Mouse (Mus musculus): ENCODE measurements at regions not wholly inside any gene's neighbourhood (a gene's known extent, or its start where the extent isn't known, plus 50 kb on each side); places are given as distances from the start of the nearest gene placed in this dataset.

DNA sequence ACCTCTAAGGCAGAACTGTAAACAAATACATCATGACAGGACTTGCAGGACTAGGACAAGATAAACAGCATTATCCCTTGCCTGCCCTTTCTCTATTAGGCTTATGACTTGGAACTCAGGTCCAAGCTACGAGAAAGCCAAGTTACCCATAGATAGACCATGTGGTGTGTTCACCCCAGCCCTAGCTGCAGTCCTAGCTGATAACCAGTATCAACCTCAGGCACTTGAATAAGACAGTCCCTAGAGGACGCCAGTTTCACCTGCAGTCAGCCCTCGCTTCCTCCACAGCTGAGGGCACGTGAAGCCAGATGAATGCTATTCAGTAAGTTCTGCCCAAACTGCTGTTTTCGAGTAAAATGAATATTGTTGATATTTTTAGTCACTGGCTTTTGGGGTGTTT lies 239.5 kb downstream of the Insig2 start:
- WGBS, result 75% methylated on average over 5 of the region's 5 CpGs
- peaks cover 27% of the 10 kb centered on the region for H3K27me3 ChIP-seq (ENCODE audit: insufficient read depth, poor library complexity, severe bottlenecking)
- H3K36me3 ChIP-seq, result no peaks in the 10 kb centered on the region
- no peak overlapping the region for H3K27ac ChIP-seq
- H3K4me3 ChIP-seq, result no peak overlapping the region
- no peaks in the 10 kb centered on the region for H3K9me3 ChIP-seq
- no peak for DNase-seq (ENCODE audit: low spot score)
- H3K4me1 ChIP-seq (replicated peaks), result peaks cover 15% of the 10 kb centered on the region

GRCm38 (mm10) chr1:121096551-121097550 lies 235.5 kb downstream of the Insig2 start:
- Histone ChIP-seq H3K9me3 (no peaks in the 10 kb centered on the region), H3K36me3 (no peaks in the 10 kb centered on the region), H3K27me3 (ENCODE audit: insufficient read depth, poor library complexity, severe bottlenecking) (peaks cover 43% of the 10 kb centered on the region), H3K4me1 (replicated peaks) (peaks cover 15% of the 10 kb centered on the region), H3K4me3 (peak overlapping the region; percentile 46), H3K27ac (peak overlapping the region; percentile 40; the same call in 1 of the 2 replicates)
- DNase-seq (ENCODE audit: low spot score), result peak; percentile 40
- WGBS, result 7% methylated on average over 28 of the region's 28 CpGs

- H3K36me3 ChIP-seq, result no peaks in the 10 kb centered on the region
- 46% methylated on average over 4 of the region's 4 CpGs for WGBS
Measured at GRCm38 (mm10) chr1:121111776-121112344, 220.5 kb downstream of the Insig2 start.

GRCm38 (mm10) chr1:121112464-121112863 lies 219.9 kb downstream of the Insig2 start:
- no peaks in the 10 kb centered on the region for H3K27me3 ChIP-seq (ENCODE audit: insufficient read depth, poor library complexity, severe bottlenecking)
- 54% methylated on average over 1 of the region's 1 CpGs for WGBS
- no peaks in the 10 kb centered on the region for H3K36me3 ChIP-seq

More at GRCm38 (mm10) chr1:121111776-121112344, 220.5 kb downstream of the Insig2 start:
- Histone ChIP-seq H3K4me1 (replicated peaks) (peaks cover 17% of the 10 kb centered on the region), H3K9me3 (no peaks in the 10 kb centered on the region), H3K27me3 (ENCODE audit: insufficient read depth, poor library complexity, severe bottlenecking) (no peaks in the 10 kb centered on the region), H3K4me3 (no peak overlapping the region), H3K27ac (no peak overlapping the region; the same call in 1 of the 2 replicates)
- no peak for DNase-seq (ENCODE audit: low spot score)

GRCm38 (mm10) chr1:121116626-121117025 lies 215.8 kb downstream of the Insig2 start:
- DNase-seq (ENCODE audit: low spot score), result no peak
- 87% methylated on average over 5 of the region's 5 CpGs for WGBS
- Histone ChIP-seq H3K27me3 (ENCODE audit: insufficient read depth, poor library complexity, severe bottlenecking) (no peaks in the 10 kb centered on the region), H3K27ac (no peak overlapping the region), H3K4me1 (replicated peaks) (peaks cover 13% of the 10 kb centered on the region), H3K4me3 (no peak overlapping the region), H3K9me3 (no peaks in the 10 kb centered on the region), H3K36me3 (no peaks in the 10 kb centered on the region)

More at GRCm38 (mm10) chr1:121112464-121112863, 219.9 kb downstream of the Insig2 start:
- peaks cover 17% of the 10 kb centered on the region for H3K4me1 ChIP-seq (replicated peaks)
- H3K27ac ChIP-seq, result no peak overlapping the region
- DNase-seq (ENCODE audit: low spot score), result no peak
- H3K9me3 ChIP-seq, result no peaks in the 10 kb centered on the region
- no peak overlapping the region for H3K4me3 ChIP-seq

DNA sequence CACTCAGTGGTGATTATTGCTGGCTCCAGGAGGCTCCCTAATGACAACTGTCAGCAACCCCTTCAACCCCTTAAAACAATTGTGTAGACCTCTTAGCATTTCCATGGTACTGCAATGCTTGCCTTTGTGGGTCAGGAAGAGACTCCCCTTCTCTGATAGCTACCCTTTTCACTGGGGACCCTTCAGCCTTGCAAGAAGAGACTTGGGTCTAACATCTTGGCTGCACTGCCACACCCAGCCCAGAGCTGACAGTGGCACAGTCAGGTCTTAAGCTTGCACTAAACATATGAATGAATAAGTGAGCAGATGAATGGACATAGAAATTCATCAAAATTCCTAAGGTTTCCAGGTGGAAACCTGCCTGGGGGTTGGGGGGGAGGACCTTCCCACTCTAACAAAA lies 209.0 kb downstream of the Insig2 start:
- no peak overlapping the region for H3K4me3 ChIP-seq
- H3K36me3 ChIP-seq, result no peaks in the 10 kb centered on the region
- no peak overlapping the region for H3K27ac ChIP-seq
- no peaks in the 10 kb centered on the region for H3K9me3 ChIP-seq
- no peak for DNase-seq (ENCODE audit: low spot score)
- H3K4me1 ChIP-seq (replicated peaks), result 0 out of 2 replicates have a peak, but pooled peaks cover 3% of the 10 kb centered on the region
- H3K27me3 ChIP-seq (ENCODE audit: insufficient read depth, poor library complexity, severe bottlenecking), result no peaks in the 10 kb centered on the region

DNA sequence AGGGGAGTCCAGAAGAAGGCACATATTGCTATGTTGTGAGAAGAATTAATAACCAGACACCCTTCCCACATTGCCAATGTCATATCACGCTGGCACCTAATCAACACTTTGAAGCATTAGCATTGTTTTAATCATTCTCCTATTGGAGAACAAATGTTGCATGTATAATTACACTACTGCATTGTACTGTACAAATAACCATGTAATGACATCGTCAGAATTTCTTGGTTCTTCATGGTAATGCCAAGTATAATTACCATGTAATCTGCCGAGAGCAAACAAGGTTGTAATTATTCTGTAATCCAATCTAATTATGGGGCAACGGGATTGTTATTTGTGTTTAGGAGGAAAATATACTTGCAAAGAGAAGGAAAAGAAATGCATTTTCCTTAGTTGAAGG lies 196.1 kb downstream of the Insig2 start:
- 89% methylated on average over 4 of the region's 4 CpGs for WGBS
- H3K4me3 ChIP-seq, result no peak overlapping the region
- H3K9me3 ChIP-seq, result no peaks in the 10 kb centered on the region
- no peak for DNase-seq (ENCODE audit: low spot score)
- no peak overlapping the region for H3K27ac ChIP-seq
- H3K4me1 ChIP-seq (replicated peaks), result no peaks in the 10 kb centered on the region
- H3K36me3 ChIP-seq, result no peaks in the 10 kb centered on the region
- H3K27me3 ChIP-seq (ENCODE audit: insufficient read depth, poor library complexity, severe bottlenecking), result no peaks in the 10 kb centered on the region

DNA sequence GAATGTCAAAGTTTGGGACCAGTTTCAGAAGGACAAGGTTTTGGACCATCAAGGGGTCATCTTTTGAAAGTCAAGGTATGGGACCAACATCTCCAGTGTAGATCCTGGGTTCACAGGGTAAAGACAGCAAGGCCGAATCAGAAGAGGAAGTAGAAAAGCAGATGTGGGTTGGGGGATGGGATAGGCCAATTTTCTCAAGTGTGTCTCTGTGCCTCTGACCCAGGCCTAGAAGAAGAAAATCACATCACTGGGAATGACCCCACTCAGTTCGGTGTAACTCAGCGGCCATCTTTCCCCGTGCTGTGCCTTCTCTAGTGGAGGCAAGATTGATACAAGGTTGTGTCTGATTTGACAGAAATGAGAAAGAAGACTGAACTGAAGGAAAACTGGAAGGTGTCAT lies 195.5 kb downstream of the Insig2 start:
- no peak overlapping the region for H3K4me3 ChIP-seq
- DNase-seq (ENCODE audit: low spot score), result no peak
- H3K27me3 ChIP-seq (ENCODE audit: insufficient read depth, poor library complexity, severe bottlenecking), result no peaks in the 10 kb centered on the region
- 95% methylated on average over 4 of the region's 4 CpGs for WGBS
- no peaks in the 10 kb centered on the region for H3K36me3 ChIP-seq
- no peak overlapping the region for H3K27ac ChIP-seq
- no peaks in the 10 kb centered on the region for H3K9me3 ChIP-seq
- no peaks in the 10 kb centered on the region for H3K4me1 ChIP-seq (replicated peaks)

DNA sequence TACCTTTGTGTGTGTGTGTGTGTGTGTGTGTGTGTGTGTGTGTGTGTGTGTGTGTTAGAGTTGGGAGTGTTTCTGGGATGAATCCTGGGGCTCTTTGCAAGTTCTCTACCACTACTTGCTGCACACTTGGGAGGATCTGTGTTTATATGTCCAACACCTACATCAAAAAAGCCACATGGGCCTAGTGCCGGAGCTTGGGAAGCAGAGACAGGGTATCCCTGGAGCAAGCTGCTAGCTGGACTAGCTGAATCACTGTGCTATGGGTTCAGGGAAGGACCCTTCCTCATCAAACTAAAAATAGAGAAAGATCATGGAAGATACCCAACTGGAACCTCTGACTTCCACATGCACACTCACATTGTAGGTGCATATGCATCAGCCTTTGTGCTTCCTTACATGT lies 187.4 kb downstream of the Insig2 start:
- H3K27me3 ChIP-seq (ENCODE audit: insufficient read depth, poor library complexity, severe bottlenecking), result no peaks in the 10 kb centered on the region
- no peaks in the 10 kb centered on the region for H3K36me3 ChIP-seq
- WGBS, result 93% methylated on average over 1 of the region's 1 CpGs
- H3K9me3 ChIP-seq, result no peaks in the 10 kb centered on the region
- no peak for DNase-seq (ENCODE audit: low spot score)
- H3K27ac ChIP-seq, result no peak overlapping the region
- H3K4me3 ChIP-seq, result no peak overlapping the region
- H3K4me1 ChIP-seq (replicated peaks), result no peaks in the 10 kb centered on the region

- no peak for DNase-seq (ENCODE audit: low spot score)
- no peaks in the 10 kb centered on the region for H3K9me3 ChIP-seq
- H3K36me3 ChIP-seq, result no peaks in the 10 kb centered on the region
- 83% methylated on average over 5 of the region's 5 CpGs for WGBS
- no peak overlapping the region for H3K4me3 ChIP-seq
- peaks cover 4% of the 10 kb centered on the region; the same call in 1 of the 2 replicates for H3K4me1 ChIP-seq (replicated peaks)
- H3K27me3 ChIP-seq (ENCODE audit: insufficient read depth, poor library complexity, severe bottlenecking), result peaks cover 53% of the 10 kb centered on the region
- H3K27ac ChIP-seq, result no peak overlapping the region
Measured at GRCm38 (mm10) chr1:121153476-121153875, 178.9 kb downstream of the Insig2 start.

DNA sequence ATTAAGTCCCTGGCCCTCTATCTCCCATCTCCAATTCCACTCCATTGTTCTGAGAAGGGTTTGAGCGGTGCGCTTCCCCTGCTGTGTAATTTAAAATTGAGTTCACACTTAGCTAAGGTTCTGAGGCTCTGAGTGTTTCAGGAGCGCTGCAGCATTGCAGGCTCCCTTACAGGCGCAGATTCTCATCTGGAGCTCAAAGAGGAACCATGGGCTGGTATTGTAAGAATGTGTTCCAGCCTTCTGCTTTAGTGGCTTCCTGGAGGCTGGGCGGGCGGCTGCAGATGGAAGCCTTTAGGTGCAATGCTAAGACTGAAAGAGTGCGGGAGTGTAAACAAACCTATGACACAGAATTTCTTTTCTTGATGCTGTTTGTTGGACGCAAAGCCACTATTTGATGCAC lies 177.8 kb downstream of the Insig2 start:
- DNase-seq (ENCODE audit: low spot score), result peak; percentile 3
- WGBS, result 30% methylated on average over 8 of the region's 8 CpGs

DNA sequence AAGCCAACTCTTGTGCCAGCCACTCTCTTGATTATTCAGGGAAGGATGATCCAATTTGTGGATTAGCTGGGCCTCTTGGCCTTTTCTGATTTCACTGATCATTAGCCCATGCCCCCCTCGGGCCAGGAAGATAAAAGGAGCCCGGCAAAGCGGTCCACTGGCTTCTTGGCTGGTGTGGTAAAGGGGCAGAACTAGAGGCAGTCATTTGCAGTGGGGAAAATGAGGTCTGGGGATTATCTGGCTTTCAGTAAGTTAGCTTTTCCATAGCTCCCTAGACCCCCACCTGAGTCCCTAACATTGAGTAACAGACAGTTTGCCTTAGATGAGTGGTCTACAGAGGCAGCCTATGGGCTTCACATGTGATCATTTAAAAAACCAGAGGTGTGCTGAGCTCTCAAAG lies 163.7 kb downstream of the Insig2 start:
- Histone ChIP-seq H3K9me3 (no peaks in the 10 kb centered on the region), H3K4me3 (no peak overlapping the region), H3K27ac (no peak overlapping the region), H3K27me3 (ENCODE audit: insufficient read depth, poor library complexity, severe bottlenecking) (peaks cover 50% of the 10 kb centered on the region), H3K4me1 (replicated peaks) (no peaks in the 10 kb centered on the region), H3K36me3 (no peaks in the 10 kb centered on the region)
- DNase-seq (ENCODE audit: low spot score), result no peak
- WGBS, result 60% methylated on average over 3 of the region's 3 CpGs

More for the DNA sequence above, 177.8 kb downstream of the Insig2 start:
- Histone ChIP-seq H3K27me3 (ENCODE audit: insufficient read depth, poor library complexity, severe bottlenecking) (peaks cover 54% of the 10 kb centered on the region), H3K4me3 (no peak overlapping the region), H3K4me1 (replicated peaks) (peaks cover 4% of the 10 kb centered on the region; the same call in 1 of the 2 replicates), H3K9me3 (no peaks in the 10 kb centered on the region), H3K36me3 (no peaks in the 10 kb centered on the region), H3K27ac (no peak overlapping the region)

- Histone ChIP-seq H3K27ac (peak overlapping the region; percentile 88), H3K36me3 (no peaks in the 10 kb centered on the region), H3K9me3 (no peaks in the 10 kb centered on the region), H3K4me1 (replicated peaks) (peaks cover 25% of the 10 kb centered on the region), H3K27me3 (ENCODE audit: insufficient read depth, poor library complexity, severe bottlenecking) (peaks cover 96% of the 10 kb centered on the region), H3K4me3 (peak overlapping the region; percentile 50; the same call in 1 of the 2 replicates)
- 0% methylated on average over 3 of the region's 3 CpGs for WGBS
- peak; percentile 11 for DNase-seq (ENCODE audit: low spot score)
Measured at GRCm38 (mm10) chr1:121176541-121176940, 155.8 kb downstream of the Insig2 start.

Measured in hindbrain, embryonic 10.5 days (tissue).